Mouse (Mus musculus) forebrain, postnatal 0 days (tissue): ENCODE measurements at regions not wholly inside any gene's neighbourhood (a gene's known extent, or its start where the extent isn't known, plus 50 kb on each side); places are given as distances from the start of the nearest gene placed in this dataset.

ENCODE experiments used
- ATAC-seq: fragments of 200-750 bp; cut with Nextera tagmentation; 2 replicates; pipeline ENCODE4 v1.8.0; 2017; ENCODE audit warnings: mild to moderate bottlenecking, moderate library complexity
- DNase-seq: peaks from one replicate; pipeline ENCODE4 v3.0.0-alpha.2; 2015
- H3K27ac ChIP-seq: fragments of 300-500 bp; sonication (generic); 2 replicates; pipeline ENCODE4 v1.5.1; 2014; ENCODE audit warnings: low read depth, mild to moderate bottlenecking, antibody characterized with exemption, low read length, moderate library complexity, mixed read lengths
- H3K27me3 ChIP-seq: fragments of 300-500 bp; sonication (generic); 2 replicates; pipeline ENCODE4 v1.6.1; 2014; ENCODE audit warnings: mild to moderate bottlenecking, low read length, mixed read lengths; ENCODE audit not compliant: insufficient read depth
- H3K36me3 ChIP-seq: fragments of 300-500 bp; sonication (generic); 2 replicates; pipeline ENCODE4 v1.6.1; 2014; ENCODE audit warnings: mild to moderate bottlenecking, moderate library complexity; ENCODE audit not compliant: insufficient read depth
- H3K4me1 ChIP-seq: fragments of 300-500 bp; sonication (generic); 2 replicates; pipeline ENCODE4 v1.6.1; 2014; ENCODE audit warnings: antibody characterized with exemption; ENCODE audit not compliant: insufficient read depth
- H3K4me2 ChIP-seq: fragments of 300-500 bp; sonication (generic); 2 replicates; pipeline ENCODE4 v1.6.1; 2014; ENCODE audit warnings: low read depth, mild to moderate bottlenecking, moderate library complexity
- H3K4me3 ChIP-seq: fragments of 300-500 bp; sonication (generic); 2 replicates; pipeline ENCODE4 v1.5.1; 2014; ENCODE audit warnings: low read depth, low read length, mixed read lengths
- H3K9ac ChIP-seq: fragments of 300-500 bp; sonication (generic); 2 replicates; pipeline ENCODE4 v1.6.1; 2014; ENCODE audit warnings: mild to moderate bottlenecking
- H3K9me3 ChIP-seq: fragments of 300-500 bp; sonication (generic); 2 replicates; pipeline ENCODE4 v1.6.1; 2016; ENCODE audit warnings: low read length
- CTCF ChIP-seq: sonication (generic); IDR thresholded peaks from 2 replicates; pipeline ENCODE4 v1.5.1; 2016; ENCODE audit warnings: antibody characterized with exemption, control low read depth, low read depth
- WGBS: fragments of 180-500 bp; shearing (Covaris S2); extraction: QIAGEN DNeasy Blood & Tissue Kit; methylation state at CpG from one replicate; pipeline ENCODE4 v1.1.7; 2014; 5-methylcytosine and 5-hydroxymethylcytosine counted together

GRCm38 (mm10) chr10:9296055-9296454 is 379.0 kb downstream of the Samd5 start:
- Histone ChIP-seq H3K27me3 (no peaks in the 10 kb centered on the region), H3K4me1 (peaks cover 10% of the 10 kb centered on the region; the same call in 1 of the 2 replicates), H3K9ac (no peak overlapping the region), H3K4me2 (no peak overlapping the region), H3K27ac (no peak overlapping the region), H3K36me3 (no peaks in the 10 kb centered on the region), H3K4me3 (no peak overlapping the region), H3K9me3 (no peaks in the 10 kb centered on the region)
- ATAC-seq, result no peak
- 59% methylated on average over 1 of the region's 1 CpGs for WGBS
- no peak for DNase-seq
- no peak for TF ChIP-seq CTCF

- no peak for TF ChIP-seq CTCF
- no peaks in the 10 kb centered on the region for H3K27me3 ChIP-seq
- H3K4me1 ChIP-seq, result peaks cover 10% of the 10 kb centered on the region; the same call in 1 of the 2 replicates
- H3K4me3 ChIP-seq, result no peak overlapping the region
- no peak overlapping the region for H3K27ac ChIP-seq
- WGBS, result 30% methylated on average over 1 of the region's 1 CpGs
- ATAC-seq, result no peak
- no peak overlapping the region for H3K4me2 ChIP-seq
- no peak for DNase-seq
- H3K9ac ChIP-seq, result no peak overlapping the region
- no peaks in the 10 kb centered on the region for H3K9me3 ChIP-seq
- no peaks in the 10 kb centered on the region for H3K36me3 ChIP-seq
Observed at GRCm38 (mm10) chr10:9295269-9295668, 379.7 kb downstream of the Samd5 start.

- Histone ChIP-seq H3K4me2 (no peak overlapping the region), H3K4me1 (peaks cover 10% of the 10 kb centered on the region; the same call in 1 of the 2 replicates), H3K27ac (no peak overlapping the region), H3K9ac (no peak overlapping the region), H3K36me3 (no peaks in the 10 kb centered on the region), H3K4me3 (no peak overlapping the region), H3K27me3 (no peaks in the 10 kb centered on the region), H3K9me3 (no peaks in the 10 kb centered on the region)
- ATAC-seq (no peak; the same call in 1 of the 2 replicates), DNase-seq (peak; percentile 25)
- 57% methylated on average over 2 of the region's 2 CpGs for WGBS
- no peak for TF ChIP-seq CTCF
Observed at GRCm38 (mm10) chr10:9294620-9295019, 380.4 kb downstream of the Samd5 start.

GRCm38 (mm10) chr10:9291456-9292146 is 383.4 kb downstream of the Samd5 start:
- Histone ChIP-seq H3K4me1 (peaks cover 10% of the 10 kb centered on the region; the same call in 1 of the 2 replicates), H3K27me3 (no peaks in the 10 kb centered on the region), H3K4me3 (no peak overlapping the region), H3K27ac (no peak overlapping the region), H3K9me3 (no peaks in the 10 kb centered on the region), H3K36me3 (no peaks in the 10 kb centered on the region), H3K4me2 (no peak overlapping the region), H3K9ac (no peak overlapping the region)
- peak; percentile 61 for DNase-seq
- peak; percentile 87 for ATAC-seq
- WGBS, result 34% methylated on average over 6 of the region's 6 CpGs
- no peak for TF ChIP-seq CTCF

GRCm38 (mm10) chr10:9272940-9273339 is 387.1 kb upstream of the Sash1 start:
- DNase-seq, result no peak
- H3K4me3 ChIP-seq, result no peak overlapping the region
- no peak for TF ChIP-seq CTCF
- no peaks in the 10 kb centered on the region for H3K36me3 ChIP-seq
- H3K4me2 ChIP-seq, result no peak overlapping the region
- WGBS, result 88% methylated on average over 3 of the region's 3 CpGs
- no peak overlapping the region for H3K9ac ChIP-seq
- H3K9me3 ChIP-seq, result no peaks in the 10 kb centered on the region
- no peak overlapping the region for H3K27ac ChIP-seq
- no peak for ATAC-seq
- 0 out of 2 replicates have a peak, but pooled peaks cover 7% of the 10 kb centered on the region for H3K4me1 ChIP-seq
- no peaks in the 10 kb centered on the region for H3K27me3 ChIP-seq

- ATAC-seq (peak; percentile 81), DNase-seq (peak; percentile 65)
- no peaks in the 10 kb centered on the region for H3K27me3 ChIP-seq
- no peaks in the 10 kb centered on the region for H3K9me3 ChIP-seq
- H3K27ac ChIP-seq, result no peak overlapping the region
- H3K9ac ChIP-seq, result no peak overlapping the region
- H3K4me1 ChIP-seq, result 0 out of 2 replicates have a peak, but pooled peaks cover 7% of the 10 kb centered on the region
- no peaks in the 10 kb centered on the region for H3K36me3 ChIP-seq
- peak overlapping the region; percentile 23; the same call in 1 of the 2 replicates for H3K4me2 ChIP-seq
- no peak overlapping the region for H3K4me3 ChIP-seq
- TF ChIP-seq CTCF, result no peak
- WGBS, result 4% methylated on average over 5 of the region's 5 CpGs
Observed at GRCm38 (mm10) chr10:9272243-9272642, 386.4 kb upstream of the Sash1 start.

- Histone ChIP-seq H3K9me3 (no peaks in the 10 kb centered on the region), H3K4me3 (no peak overlapping the region), H3K27ac (no peak overlapping the region), H3K36me3 (no peaks in the 10 kb centered on the region), H3K9ac (no peak overlapping the region), H3K4me1 (no peaks in the 10 kb centered on the region), H3K27me3 (no peaks in the 10 kb centered on the region), H3K4me2 (no peak overlapping the region)
- no peak for DNase-seq
- no peak for ATAC-seq
- WGBS, result 93% methylated on average over 2 of the region's 2 CpGs
- no peak for TF ChIP-seq CTCF
Observed at GRCm38 (mm10) chr10:9265528-9265927, 379.7 kb upstream of the Sash1 start.
